Mouse (Mus musculus) heart, embryonic 10.5 days (tissue): ENCODE data around the gene Sprr1b. TPM values are rescaled to one million over a fixed set of nuclear protein-coding genes. Genes with fewer than 3 reads are reported as not detected.
"Not testable (repeated sequence)": the region's sequence is repeated elsewhere in the genome, so short reads cannot be mapped to it uniquely, and the experiment has no call there.

ENCODE experiments used
- DNase-seq: peaks from one replicate; pipeline ENCODE4 v3.0.0-alpha.2; 2017; ENCODE audit warnings: low spot score
- H3K27ac ChIP-seq: fragments of 300-500 bp; sonication (generic); 2 replicates; pipeline ENCODE4 v1.5.1; 2016; ENCODE audit warnings: mild to moderate bottlenecking
- H3K27me3 ChIP-seq: fragments of 300-500 bp; sonication (generic); 2 replicates; pipeline ENCODE4 v1.6.1; 2016; ENCODE audit warnings: mild to moderate bottlenecking; ENCODE audit not compliant: poor library complexity, insufficient read depth, severe bottlenecking
- H3K36me3 ChIP-seq: fragments of 300-500 bp; sonication (generic); 2 replicates; pipeline ENCODE4 v1.6.1; 2016; ENCODE audit warnings: mild to moderate bottlenecking, moderate library complexity
- H3K4me1 ChIP-seq: fragments of 300-500 bp; sonication (generic); 2 replicates; pipeline ENCODE4 v1.6.1; 2016; ENCODE audit warnings: mild to moderate bottlenecking
- H3K4me3 ChIP-seq: fragments of 300-500 bp; sonication (generic); 2 replicates; pipeline ENCODE4 v1.5.1; 2016; ENCODE audit warnings: mild to moderate bottlenecking, moderate library complexity
- H3K9me3 ChIP-seq: fragments of 300-500 bp; sonication (generic); 2 replicates; pipeline ENCODE4 v1.6.1; 2016; ENCODE audit warnings: mild to moderate bottlenecking, moderate library complexity
- WGBS: fragments of 180-500 bp; shearing (Covaris S2); methylation state at CpG from one replicate; pipeline ENCODE4 v1.1.7; 2016; 5-methylcytosine and 5-hydroxymethylcytosine counted together
- polyA plus RNA-seq: library from polyadenylated mRNA; unstranded; fragments of >200 nt; fragmentation: Nextera tagmentation; extraction: Ambion mirVana; gene quantifications from 2 replicates; pipeline ENCODE4 v1.2.1, GENCODE M21; 2016

Gene Sprr1b
- not detected in 2 replicates for polyA plus RNA-seq

- Histone ChIP-seq H3K9me3 (no peaks in the 10 kb centered on the region), H3K27ac (no peak within 1 kb of the TSS), H3K27me3 (no peaks in the 10 kb centered on the region), H3K36me3 (no peaks in the 10 kb centered on the region), H3K4me1 (no peaks in the 10 kb centered on the region), H3K4me3 (no peak within 1 kb of the TSS)
- WGBS: 89% methylated on average over 3 of the region's 3 CpGs
- DNase-seq: no peak
Measured at GRCm38 (mm10) chr3:92438689-92439088, at the start of gene Sprr1b. TSS of gene Sprr1b (minus strand) at chr3:92438789.

- 43% methylated on average over 1 of the region's 1 CpGs for WGBS
- Histone ChIP-seq H3K27ac (no peak overlapping the region), H3K27me3 (no peaks in the 10 kb centered on the region), H3K36me3 (no peaks in the 10 kb centered on the region), H3K9me3 (no peaks in the 10 kb centered on the region), H3K4me3 (no peak overlapping the region), H3K4me1 (no peaks in the 10 kb centered on the region; the same call in 1 of the 2 replicates)
- no peak for DNase-seq
Measured at GRCm38 (mm10) chr3:92486307-92486706, 47.7 kb upstream of the Sprr1b start.

GRCm38 (mm10) chr3:92485863-92486262 is 47.3 kb upstream of the Sprr1b start, which contains the start of gene Sprr1a:
TSS of gene Sprr1a (minus strand) at chr3:92485895.
- Histone ChIP-seq H3K27ac (no peak within 1 kb of the TSS), H3K9me3 (no peaks in the 10 kb centered on the region), H3K27me3 (no peaks in the 10 kb centered on the region), H3K36me3 (no peaks in the 10 kb centered on the region), H3K4me3 (no peak within 1 kb of the TSS), H3K4me1 (no peaks in the 10 kb centered on the region; the same call in 1 of the 2 replicates)
- DNase-seq: no peak

- H3K36me3 ChIP-seq, H3K4me1 ChIP-seq, H3K9me3 ChIP-seq, H3K27me3 ChIP-seq, H3K4me3 ChIP-seq, DNase-seq, H3K27ac ChIP-seq: not testable (repeated sequence)
Measured at GRCm38 (mm10) chr3:92481249-92481648, 42.7 kb upstream of the Sprr1b start.

- WGBS: 69% methylated on average over 2 of the region's 2 CpGs
- H3K36me3 ChIP-seq: no peaks in the 10 kb centered on the region
- no peaks in the 10 kb centered on the region for H3K4me1 ChIP-seq
- H3K4me3 ChIP-seq: no peak overlapping the region
- H3K27ac ChIP-seq: no peak overlapping the region
- no peaks in the 10 kb centered on the region for H3K27me3 ChIP-seq
- no peaks in the 10 kb centered on the region for H3K9me3 ChIP-seq
- no peak for DNase-seq
Measured at GRCm38 (mm10) chr3:92470111-92470510, 31.5 kb upstream of the Sprr1b start.

- Histone ChIP-seq H3K27me3 (no peaks in the 10 kb centered on the region), H3K9me3 (no peaks in the 10 kb centered on the region), H3K36me3 (no peaks in the 10 kb centered on the region), H3K4me1 (no peaks in the 10 kb centered on the region), H3K4me3 (no peak overlapping the region), H3K27ac (no peak overlapping the region)
- DNase-seq: no peak
Measured at GRCm38 (mm10) chr3:92467424-92467823, 28.8 kb upstream of the Sprr1b start.

GRCm38 (mm10) chr3:92466576-92466975 is 28.0 kb upstream of the Sprr1b start:
- 84% methylated on average over 1 of the region's 1 CpGs for WGBS
- no peaks in the 10 kb centered on the region for H3K9me3 ChIP-seq
- H3K27ac ChIP-seq: no peak overlapping the region
- H3K36me3 ChIP-seq: no peaks in the 10 kb centered on the region
- H3K4me1 ChIP-seq: no peaks in the 10 kb centered on the region
- H3K27me3 ChIP-seq: no peaks in the 10 kb centered on the region
- DNase-seq: no peak
- no peak overlapping the region for H3K4me3 ChIP-seq

- H3K36me3 ChIP-seq: no peaks in the 10 kb centered on the region
- WGBS: 73% methylated on average over 2 of the region's 2 CpGs
- H3K27me3 ChIP-seq: no peaks in the 10 kb centered on the region; the same call in 1 of the 2 replicates
- no peak for DNase-seq
- no peak within 1 kb of the TSS for H3K27ac ChIP-seq
- H3K9me3 ChIP-seq: no peaks in the 10 kb centered on the region
- H3K4me3 ChIP-seq: no peak within 1 kb of the TSS
- H3K4me1 ChIP-seq: no peaks in the 10 kb centered on the region
Measured at GRCm38 (mm10) chr3:92458620-92459019, 20.0 kb upstream of the Sprr1b start, which contains the start of gene Sprr3. TSS of gene Sprr3 (minus strand) at chr3:92458720.

GRCm38 (mm10) chr3:92455151-92455550 is 16.6 kb upstream of the Sprr1b start:
- H3K27me3 ChIP-seq: no peaks in the 10 kb centered on the region; the same call in 1 of the 2 replicates
- WGBS: 75% methylated on average over 5 of the region's 5 CpGs

GRCm38 (mm10) chr3:92440177-92440576 is 1.6 kb upstream of the Sprr1b start:
- Histone ChIP-seq H3K36me3 (no peaks in the 10 kb centered on the region), H3K4me1 (no peaks in the 10 kb centered on the region), H3K27me3 (no peaks in the 10 kb centered on the region), H3K9me3 (no peaks in the 10 kb centered on the region), H3K27ac (no peak overlapping the region), H3K4me3 (no peak overlapping the region)
- 83% methylated on average over 3 of the region's 3 CpGs for WGBS
- no peak for DNase-seq

More at GRCm38 (mm10) chr3:92455151-92455550, 16.6 kb upstream of the Sprr1b start:
- Histone ChIP-seq H3K9me3 (no peaks in the 10 kb centered on the region), H3K27ac (no peak overlapping the region), H3K36me3 (no peaks in the 10 kb centered on the region), H3K4me3 (no peak overlapping the region), H3K4me1 (no peaks in the 10 kb centered on the region)
- no peak for DNase-seq

- Histone ChIP-seq H3K9me3 (no peaks in the 10 kb centered on the region), H3K27me3 (no peaks in the 10 kb centered on the region), H3K27ac (no peak within 1 kb of the TSS), H3K4me1 (no peaks in the 10 kb centered on the region), H3K36me3 (no peaks in the 10 kb centered on the region), H3K4me3 (no peak within 1 kb of the TSS)
- no peak for DNase-seq
- WGBS: 88% methylated on average over 2 of the region's 2 CpGs
Measured at GRCm38 (mm10) chr3:92432282-92432681, 6.3 kb downstream of the Sprr1b start, which contains the start of gene Sprr2k. TSS of gene Sprr2k (plus strand) at chr3:92432582.

- no peaks in the 10 kb centered on the region for H3K4me1 ChIP-seq
Measured at GRCm38 (mm10) chr3:92429323-92429722, 9.3 kb downstream of the Sprr1b start, which contains the start of gene Gm9774. TSS of gene Gm9774 (minus strand) at chr3:92429423.

GRCm38 (mm10) chr3:92417782-92418181 is 20.8 kb downstream of the Sprr1b start, which contains the start of gene Sprr2j-ps:
TSS of gene Sprr2j-ps (plus strand) at chr3:92418082.
- no peak within 1 kb of the TSS for H3K4me3 ChIP-seq
- H3K27me3 ChIP-seq: no peaks in the 10 kb centered on the region
- no peak for DNase-seq
- no peaks in the 10 kb centered on the region for H3K9me3 ChIP-seq
- no peaks in the 10 kb centered on the region for H3K4me1 ChIP-seq
- no peaks in the 10 kb centered on the region for H3K36me3 ChIP-seq
- WGBS: 84% methylated on average over 2 of the region's 2 CpGs
- H3K27ac ChIP-seq: no peak within 1 kb of the TSS

More at GRCm38 (mm10) chr3:92429323-92429722, 9.3 kb downstream of the Sprr1b start, which contains the start of gene Gm9774:
- no peaks in the 10 kb centered on the region for H3K9me3 ChIP-seq
- H3K4me3 ChIP-seq: no peak within 1 kb of the TSS
- H3K27me3 ChIP-seq: no peaks in the 10 kb centered on the region
- no peaks in the 10 kb centered on the region for H3K36me3 ChIP-seq
- WGBS: 90% methylated on average over 6 of the region's 6 CpGs
- DNase-seq: no peak
- H3K27ac ChIP-seq: no peak within 1 kb of the TSS

- Histone ChIP-seq H3K4me3 (no peak within 1 kb of the TSS), H3K9me3 (no peaks in the 10 kb centered on the region), H3K36me3 (no peaks in the 10 kb centered on the region), H3K27ac (no peak within 1 kb of the TSS), H3K4me1 (no peaks in the 10 kb centered on the region), H3K27me3 (no peaks in the 10 kb centered on the region)
- 91% methylated on average over 2 of the region's 2 CpGs for WGBS
- DNase-seq: no peak
Measured at GRCm38 (mm10) chr3:92407691-92408090, 30.9 kb downstream of the Sprr1b start, which contains the start of gene Sprr2i. TSS of gene Sprr2i (plus strand) at chr3:92407991.
